Mouse (Mus musculus): Measurements from ENCODE around the gene Slc6a20a. TPM values are rescaled to one million over a fixed set of nuclear protein-coding genes. Genes with fewer than 3 reads are reported as not detected.
"Not testable (repeated sequence)": the region's sequence is repeated elsewhere in the genome, so short reads cannot be mapped to it uniquely, and the experiment has no call there.

Slc6a20a gene
- polyA plus RNA-seq, 1 experiment from 2014 or later, result 0.69 TPM

DNA sequence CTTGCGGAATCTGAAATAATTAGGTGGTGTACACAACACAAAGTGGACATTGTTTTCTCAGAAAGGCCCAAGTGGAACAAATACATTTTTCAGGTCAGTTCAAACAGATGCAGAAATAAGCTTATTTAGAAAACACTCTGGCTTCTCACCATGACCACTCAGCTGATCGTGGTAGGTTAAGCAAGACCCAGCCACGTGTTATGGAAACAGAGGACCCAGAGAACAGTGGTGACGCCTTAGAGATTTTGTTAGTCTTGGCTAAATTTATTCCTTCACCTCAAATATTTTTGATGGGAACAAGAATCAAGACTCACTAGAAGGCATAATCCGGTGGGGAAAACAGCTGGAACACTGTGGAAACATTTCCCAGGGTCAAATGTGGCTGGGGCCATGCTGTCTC lies 7.5 kb upstream of the Slc6a20a start:
- Histone ChIP-seq H3K27me3 (ENCODE audit: insufficient read depth, low read length) (peaks cover 12% of the 10 kb centered on the region; the same call in 1 of the 2 replicates), H3K4me2 (replicated peaks; ENCODE audit: low read depth, low read length) (no peak overlapping the region), H3K36me3 (ENCODE audit: insufficient read depth, low read length) (no peaks in the 10 kb centered on the region), H3K9me3 (ENCODE audit: low read length) (no peaks in the 10 kb centered on the region), H3K27ac (ENCODE audit: low read length) (no peak overlapping the region), H3K4me1 (ENCODE audit: insufficient read depth, low read length) (no peaks in the 10 kb centered on the region), H3K4me3 (ENCODE audit: low read length) (no peak overlapping the region), H3K9ac (replicated peaks; ENCODE audit: low read length) (no peak overlapping the region)
- no peak for ATAC-seq (ENCODE audit: low FRiP score, low TSS enrichment)
- 80% methylated on average over 5 of the region's 5 CpGs for WGBS

DNA sequence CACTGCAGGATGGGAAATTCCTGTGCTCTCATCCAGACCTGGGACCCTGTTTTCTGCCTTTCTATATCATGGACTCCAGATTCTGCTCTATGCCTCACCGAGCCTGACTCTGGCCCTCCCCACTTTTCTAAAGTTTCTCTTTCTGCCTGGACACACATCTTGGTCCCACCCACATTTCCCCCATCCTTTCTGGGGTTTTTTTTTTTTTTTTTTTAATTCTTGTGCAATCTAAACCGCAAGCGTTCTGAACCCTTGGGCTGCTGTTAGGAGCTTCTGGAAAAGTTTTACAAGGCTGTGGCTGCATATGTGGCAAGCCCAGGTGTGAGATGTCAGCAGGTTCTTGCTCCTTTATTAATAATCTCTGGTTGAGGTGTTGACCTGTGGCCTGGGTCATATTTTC lies 5.0 kb upstream of the Slc6a20a start:
- peaks cover 32% of the 10 kb centered on the region for H3K27me3 ChIP-seq (ENCODE audit: insufficient read depth, low read length)
- no peaks in the 10 kb centered on the region for H3K4me1 ChIP-seq (ENCODE audit: insufficient read depth, low read length)
- no peak overlapping the region for H3K27ac ChIP-seq (ENCODE audit: low read length)
- no peaks in the 10 kb centered on the region for H3K36me3 ChIP-seq (ENCODE audit: insufficient read depth, low read length)
- no peak overlapping the region for H3K9ac ChIP-seq (replicated peaks; ENCODE audit: low read length)
- no peak overlapping the region for H3K4me3 ChIP-seq (ENCODE audit: low read length)
- ATAC-seq (ENCODE audit: low FRiP score, low TSS enrichment), result no peak
- no peak overlapping the region for H3K4me2 ChIP-seq (replicated peaks; ENCODE audit: low read depth, low read length)
- WGBS, result 53% methylated on average over 3 of the region's 3 CpGs
- H3K9me3 ChIP-seq (ENCODE audit: low read length), result no peaks in the 10 kb centered on the region

DNA sequence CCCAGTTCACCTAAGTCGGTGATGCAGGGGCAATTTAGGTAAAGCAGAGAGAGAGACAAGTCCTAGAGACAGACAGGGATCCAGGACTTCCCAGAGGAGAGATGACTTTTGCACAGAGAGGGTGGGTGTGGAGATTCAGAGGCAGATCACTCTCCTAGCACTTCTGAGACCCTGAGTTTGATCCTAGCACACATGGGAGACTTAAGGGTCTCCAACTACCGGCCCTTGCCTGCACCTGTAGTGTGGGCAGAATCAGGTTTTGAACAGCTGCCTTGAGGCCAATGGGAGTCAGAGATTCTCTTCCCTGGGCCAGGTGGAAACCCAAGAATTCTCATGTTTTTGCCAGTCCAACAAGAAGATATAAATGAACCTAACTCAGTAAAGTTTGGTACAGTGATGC lies 513 bp upstream of the Slc6a20a start:
- 27% methylated on average over 2 of the region's 2 CpGs for WGBS
- peak overlapping the region; percentile 73; the same call in 1 of the 2 replicates for H3K4me2 ChIP-seq (replicated peaks; ENCODE audit: low read depth, low read length)
- no peak overlapping the region for H3K9ac ChIP-seq (replicated peaks; ENCODE audit: low read length)
- peaks cover 61% of the 10 kb centered on the region for H3K27me3 ChIP-seq (ENCODE audit: insufficient read depth, low read length)
- peak overlapping the region; percentile 51; the same call in 1 of the 2 replicates for H3K4me3 ChIP-seq (ENCODE audit: low read length)
- no peaks in the 10 kb centered on the region for H3K9me3 ChIP-seq (ENCODE audit: low read length)
- no peak for ATAC-seq (ENCODE audit: low FRiP score, low TSS enrichment)
- no peak overlapping the region for H3K27ac ChIP-seq (ENCODE audit: low read length)
- no peaks in the 10 kb centered on the region for H3K36me3 ChIP-seq (ENCODE audit: insufficient read depth, low read length)
- H3K4me1 ChIP-seq (ENCODE audit: insufficient read depth, low read length), result 0 out of 2 replicates have a peak, but pooled peaks cover 5% of the 10 kb centered on the region

DNA sequence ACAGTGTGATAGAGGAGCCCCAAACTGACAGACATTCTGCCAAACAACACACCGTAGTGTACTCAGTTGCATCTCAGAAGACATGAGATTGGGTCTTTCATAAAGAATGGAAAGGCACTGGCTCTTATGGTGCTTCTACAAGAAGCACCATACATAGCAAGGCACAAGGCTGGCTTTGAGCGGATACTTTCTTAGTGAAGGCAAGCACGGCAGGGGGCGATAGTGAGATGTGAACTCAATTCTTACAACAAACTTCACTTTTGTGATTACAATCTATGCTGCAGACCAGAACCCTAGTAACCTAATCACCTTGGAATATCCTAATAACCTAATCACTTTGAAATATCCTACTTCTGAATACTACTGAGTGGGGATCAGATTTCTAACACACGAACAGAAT lies 13.0 kb downstream of the Slc6a20a start:
- H3K27me3 ChIP-seq (ENCODE audit: insufficient read depth, low read length), result no peaks in the 10 kb centered on the region
- no peaks in the 10 kb centered on the region for H3K9me3 ChIP-seq (ENCODE audit: low read length)
- no peak overlapping the region for H3K9ac ChIP-seq (replicated peaks; ENCODE audit: low read length)
- H3K4me2 ChIP-seq (replicated peaks; ENCODE audit: low read depth, low read length), result no peak overlapping the region
- H3K4me3 ChIP-seq (ENCODE audit: low read length), result no peak overlapping the region
- H3K36me3 ChIP-seq (ENCODE audit: insufficient read depth, low read length), result no peaks in the 10 kb centered on the region
- H3K27ac ChIP-seq (ENCODE audit: low read length), result no peak overlapping the region
- ATAC-seq (ENCODE audit: low FRiP score, low TSS enrichment), result no peak
- WGBS, result 58% methylated on average over 5 of the region's 5 CpGs
- H3K4me1 ChIP-seq (ENCODE audit: insufficient read depth, low read length), result no peaks in the 10 kb centered on the region

DNA sequence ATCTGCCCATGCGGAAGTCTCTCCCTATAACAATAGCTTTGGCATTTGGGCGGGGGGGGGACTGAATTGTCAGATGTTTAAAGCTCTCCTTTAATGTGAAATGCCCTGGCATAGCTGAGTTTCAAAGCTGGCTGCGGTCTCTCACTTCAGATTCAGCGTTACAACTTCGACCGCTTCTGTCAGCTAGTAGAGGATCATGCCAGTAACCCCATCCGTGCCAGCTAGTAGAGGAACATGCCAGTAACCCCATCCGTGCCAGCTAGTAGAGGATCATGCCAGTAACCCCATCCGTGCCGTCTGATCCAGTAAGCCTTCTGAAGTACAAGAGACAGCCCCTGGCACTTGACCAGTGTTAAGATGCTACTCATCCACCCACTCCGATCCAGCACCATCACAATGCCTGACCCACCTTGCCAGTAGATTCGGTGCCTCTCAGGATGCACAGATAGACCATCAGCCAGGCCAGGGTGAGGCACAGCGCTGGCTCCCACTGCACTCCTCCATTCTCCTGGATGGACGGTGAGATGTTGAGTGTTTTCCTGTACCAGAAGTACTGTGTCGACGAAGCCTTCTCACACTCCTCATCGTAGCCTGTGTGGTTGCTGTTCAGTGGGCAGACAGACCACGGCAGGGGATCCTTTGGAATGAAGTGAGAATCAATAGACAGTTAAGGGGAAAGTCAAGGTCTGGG lies 18.6 kb downstream of the Slc6a20a start:
- H3K27me3 ChIP-seq (ENCODE audit: insufficient read depth, low read length); H3K9ac ChIP-seq (replicated peaks; ENCODE audit: low read length); H3K36me3 ChIP-seq (ENCODE audit: insufficient read depth, low read length); H3K27ac ChIP-seq (ENCODE audit: low read length); H3K4me2 ChIP-seq (replicated peaks; ENCODE audit: low read depth, low read length); H3K4me3 ChIP-seq (ENCODE audit: low read length); H3K9me3 ChIP-seq (ENCODE audit: low read length); H3K4me1 ChIP-seq (ENCODE audit: insufficient read depth, low read length); ATAC-seq (ENCODE audit: low FRiP score, low TSS enrichment): not testable (repeated sequence)
- WGBS, result 90% methylated on average over 17 of the region's 18 CpGs

DNA sequence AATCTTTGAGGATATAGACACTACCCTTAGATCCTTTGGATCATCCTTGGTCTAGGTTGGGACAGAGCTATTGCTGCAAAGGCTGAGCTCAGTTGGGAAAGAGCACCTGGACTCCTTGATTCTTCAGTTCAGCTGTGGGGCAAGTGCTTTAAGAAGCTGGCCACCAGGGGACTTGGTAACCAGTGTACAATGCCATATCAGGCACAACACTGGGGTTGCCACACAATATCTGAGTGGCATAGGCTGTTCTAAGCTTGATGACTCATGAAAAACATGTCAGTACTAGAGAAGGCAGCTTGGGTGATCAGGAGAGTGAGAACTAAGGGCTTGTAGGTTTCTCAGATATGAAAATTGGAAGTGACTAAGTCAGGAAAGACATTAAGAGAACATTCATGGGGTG lies 19.7 kb downstream of the Slc6a20a start:
- H3K4me2 ChIP-seq (replicated peaks; ENCODE audit: low read depth, low read length), result no peak overlapping the region
- no peak for ATAC-seq (ENCODE audit: low FRiP score, low TSS enrichment)
- H3K4me1 ChIP-seq (ENCODE audit: insufficient read depth, low read length), result no peaks in the 10 kb centered on the region
- no peaks in the 10 kb centered on the region for H3K9me3 ChIP-seq (ENCODE audit: low read length)
- H3K4me3 ChIP-seq (ENCODE audit: low read length), result no peak overlapping the region
- no peak overlapping the region for H3K27ac ChIP-seq (ENCODE audit: low read length)
- no peaks in the 10 kb centered on the region for H3K36me3 ChIP-seq (ENCODE audit: insufficient read depth, low read length)
- no peaks in the 10 kb centered on the region for H3K27me3 ChIP-seq (ENCODE audit: insufficient read depth, low read length)
- H3K9ac ChIP-seq (replicated peaks; ENCODE audit: low read length), result no peak overlapping the region

DNA sequence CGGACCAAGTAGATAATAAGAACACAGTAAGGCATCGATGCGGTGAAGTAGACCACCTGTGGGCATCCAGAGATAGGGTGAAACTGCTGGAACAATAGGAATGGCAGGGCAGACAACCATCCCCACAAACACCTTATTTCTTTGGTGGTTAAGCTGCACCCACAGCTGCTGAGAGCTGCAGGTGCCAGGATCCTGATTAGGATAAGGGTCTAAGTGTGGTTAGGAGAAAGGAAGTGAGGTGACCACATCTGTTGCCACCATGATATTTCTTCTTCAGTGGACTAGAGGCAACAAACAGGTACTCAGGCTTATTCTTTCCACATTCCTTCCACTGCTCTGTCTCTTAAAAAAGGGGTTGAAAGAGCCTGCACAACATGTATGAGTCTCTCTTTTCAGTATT lies 21.2 kb downstream of the Slc6a20a start:
- H3K27me3 ChIP-seq (ENCODE audit: insufficient read depth, low read length), result no peaks in the 10 kb centered on the region
- no peaks in the 10 kb centered on the region for H3K4me1 ChIP-seq (ENCODE audit: insufficient read depth, low read length)
- no peak overlapping the region for H3K4me3 ChIP-seq (ENCODE audit: low read length)
- H3K9me3 ChIP-seq (ENCODE audit: low read length), result no peaks in the 10 kb centered on the region
- no peak overlapping the region for H3K9ac ChIP-seq (replicated peaks; ENCODE audit: low read length)
- ATAC-seq (ENCODE audit: low FRiP score, low TSS enrichment), result no peak
- WGBS, result 91% methylated on average over 3 of the region's 3 CpGs
- H3K36me3 ChIP-seq (ENCODE audit: insufficient read depth, low read length), result no peaks in the 10 kb centered on the region
- H3K27ac ChIP-seq (ENCODE audit: low read length), result no peak overlapping the region
- H3K4me2 ChIP-seq (replicated peaks; ENCODE audit: low read depth, low read length), result no peak overlapping the region

DNA sequence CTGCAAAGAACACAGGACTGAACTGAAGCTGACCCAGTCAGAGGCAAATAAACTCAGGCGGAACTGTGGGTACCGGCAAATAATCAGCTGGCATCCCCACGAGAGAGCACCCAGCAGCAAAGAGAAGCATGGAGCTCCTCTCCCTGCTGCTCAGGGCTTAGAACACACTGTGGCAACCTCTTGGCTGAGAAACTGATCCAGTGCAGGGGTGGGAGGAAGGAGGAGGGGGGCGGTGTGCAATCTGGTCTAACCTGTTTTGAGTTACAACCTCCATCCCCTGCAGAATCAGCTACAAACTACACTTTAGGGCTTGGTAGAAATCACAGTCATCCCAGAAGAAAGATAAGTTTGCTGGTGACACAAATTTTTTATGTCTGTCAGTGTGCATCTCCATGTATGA lies 27.3 kb downstream of the Slc6a20a start:
- Histone ChIP-seq H3K9me3 (ENCODE audit: low read length) (no peaks in the 10 kb centered on the region), H3K27ac (ENCODE audit: low read length) (no peak overlapping the region), H3K4me1 (ENCODE audit: insufficient read depth, low read length) (no peaks in the 10 kb centered on the region), H3K27me3 (ENCODE audit: insufficient read depth, low read length) (no peaks in the 10 kb centered on the region), H3K4me3 (ENCODE audit: low read length) (no peak overlapping the region), H3K36me3 (ENCODE audit: insufficient read depth, low read length) (no peaks in the 10 kb centered on the region), H3K9ac (replicated peaks; ENCODE audit: low read length) (no peak overlapping the region), H3K4me2 (replicated peaks; ENCODE audit: low read depth, low read length) (no peak overlapping the region)
- 34% methylated on average over 4 of the region's 4 CpGs for WGBS
- ATAC-seq (ENCODE audit: low FRiP score, low TSS enrichment), result no peak

DNA sequence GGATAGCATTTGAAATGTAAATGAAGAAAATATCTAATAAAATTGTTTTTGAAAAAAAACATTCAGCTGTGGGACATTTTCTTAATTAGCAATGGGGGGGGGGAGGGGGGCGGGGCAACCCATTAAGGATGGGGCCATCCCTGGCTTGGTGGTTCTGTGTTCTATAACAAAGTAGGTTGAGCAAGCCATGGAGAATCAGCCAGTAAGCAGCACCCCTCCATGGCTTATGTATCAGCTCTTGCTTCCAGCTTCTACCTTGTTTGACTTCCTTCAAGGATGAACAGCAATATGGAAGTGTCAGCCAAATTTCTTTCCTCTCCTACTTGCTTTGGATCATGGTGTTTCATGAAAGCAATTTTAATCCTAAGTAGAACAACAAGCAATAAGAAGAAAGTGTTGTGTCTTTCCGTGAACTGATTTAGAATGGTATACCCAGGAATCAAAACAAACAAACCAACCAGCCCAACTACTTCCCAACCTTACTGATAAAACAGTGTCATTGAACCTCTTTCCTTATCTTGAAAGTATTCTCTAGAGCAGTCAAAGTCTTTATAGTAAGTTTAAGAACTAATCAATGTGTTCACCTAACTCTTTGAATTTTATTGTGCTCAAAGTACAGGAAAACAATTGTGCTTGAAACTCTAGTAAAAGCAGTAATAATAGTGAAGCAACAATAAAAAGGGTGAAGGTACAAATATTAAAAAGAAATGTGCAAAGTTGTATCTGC lies 28.7 kb downstream of the Slc6a20a start:
- Histone ChIP-seq H3K9ac (replicated peaks; ENCODE audit: low read length) (no peak overlapping the region), H3K27me3 (ENCODE audit: insufficient read depth, low read length) (no peaks in the 10 kb centered on the region), H3K4me1 (ENCODE audit: insufficient read depth, low read length) (no peaks in the 10 kb centered on the region), H3K4me2 (replicated peaks; ENCODE audit: low read depth, low read length) (no peak overlapping the region), H3K4me3 (ENCODE audit: low read length) (no peak overlapping the region), H3K9me3 (ENCODE audit: low read length) (no peaks in the 10 kb centered on the region), H3K36me3 (ENCODE audit: insufficient read depth, low read length) (no peaks in the 10 kb centered on the region), H3K27ac (ENCODE audit: low read length) (no peak overlapping the region)
- WGBS, result 85% methylated on average over 2 of the region's 2 CpGs
- ATAC-seq (ENCODE audit: low FRiP score, low TSS enrichment), result no peak

DNA sequence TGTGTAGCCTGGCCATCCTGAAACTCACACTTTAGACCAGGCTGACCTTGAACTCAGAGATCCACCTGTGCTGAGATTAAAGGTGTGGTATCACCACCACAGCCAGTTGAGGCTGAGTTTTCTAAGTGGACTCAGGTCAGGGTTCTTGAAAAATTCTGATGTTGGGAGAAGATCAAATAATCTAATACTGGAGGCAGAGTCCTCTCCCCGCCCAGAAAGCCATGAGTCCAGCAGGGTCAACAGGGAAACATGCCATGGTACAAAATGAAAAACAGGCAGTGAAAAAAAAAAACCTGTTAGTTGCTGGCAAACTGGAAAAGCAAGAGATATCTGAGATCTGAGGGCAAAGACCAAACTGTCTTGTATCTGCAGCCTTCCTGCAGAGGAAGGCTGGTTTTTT lies 38.6 kb downstream of the Slc6a20a start:
- Histone ChIP-seq H3K9ac (replicated peaks; ENCODE audit: low read length) (no peak overlapping the region), H3K4me2 (replicated peaks; ENCODE audit: low read depth, low read length) (no peak overlapping the region), H3K9me3 (ENCODE audit: low read length) (no peaks in the 10 kb centered on the region), H3K4me3 (ENCODE audit: low read length) (no peak overlapping the region), H3K4me1 (ENCODE audit: insufficient read depth, low read length) (no peaks in the 10 kb centered on the region), H3K27ac (ENCODE audit: low read length) (no peak overlapping the region), H3K27me3 (ENCODE audit: insufficient read depth, low read length) (no peaks in the 10 kb centered on the region), H3K36me3 (ENCODE audit: insufficient read depth, low read length) (no peaks in the 10 kb centered on the region)
- 77% methylated on average over 1 of the region's 1 CpGs for WGBS
- ATAC-seq (ENCODE audit: low FRiP score, low TSS enrichment), result no peak
